Mouse (Mus musculus): Measurements from ENCODE around the gene Gm17387.

Gene Gm17387

DNA sequence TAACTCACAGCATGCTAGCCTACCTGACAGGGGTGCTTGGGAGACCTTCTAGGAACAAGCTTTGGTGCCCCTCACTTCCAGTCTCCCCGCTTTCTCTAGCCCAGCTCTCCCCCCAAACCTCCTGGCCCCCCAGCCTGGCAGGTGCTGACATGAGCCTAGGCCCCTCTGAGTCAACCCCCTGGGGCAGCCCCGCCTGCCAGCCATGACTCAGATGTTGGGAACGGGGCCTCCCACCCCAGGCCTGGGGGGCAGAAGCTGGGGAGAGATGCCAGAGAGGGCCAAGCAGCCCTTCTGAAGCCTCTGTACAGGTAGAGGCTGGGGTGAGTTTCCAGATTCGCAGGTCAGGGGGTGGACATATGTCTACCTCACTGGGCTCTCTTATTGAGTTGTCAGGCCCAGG lies 49.9 kb downstream of the Gm17387 start:
- DNase-seq: no peak
